Mouse (Mus musculus) lung, embryonic 15.5 days (tissue): Measurements from ENCODE around the gene Slc5a5. TPM values are rescaled to one million over a fixed set of nuclear protein-coding genes. Genes with fewer than 3 reads are reported as not detected.
A peak's percentile ranks its signal among the peaks of the same experiment; 100 is the strongest.

Experiments used
- ATAC-seq: fragments of 200-750 bp; cut with Nextera tagmentation; 2 replicates; pipeline ENCODE4 v1.8.0; 2017; ENCODE audit warnings: moderate number of reproducible peaks, borderline replicate concordance; ENCODE audit not compliant: low FRiP score, low TSS enrichment; ENCODE audit errors: extremely low read depth
- H3K27ac ChIP-seq: fragments of 300-500 bp; sonication (generic); 2 replicates; pipeline ENCODE4 v1.5.1; 2015; ENCODE audit warnings: moderate library complexity, mild to moderate bottlenecking, inconsistent platforms
- H3K27me3 ChIP-seq: fragments of 300-500 bp; sonication (generic); 2 replicates; pipeline ENCODE4 v1.6.1; 2015; ENCODE audit warnings: inconsistent platforms
- H3K36me3 ChIP-seq: fragments of 300-500 bp; sonication (generic); 2 replicates; pipeline ENCODE4 v1.6.1; 2015; ENCODE audit warnings: inconsistent platforms
- H3K4me1 ChIP-seq: fragments of 300-500 bp; sonication (generic); 2 replicates; pipeline ENCODE4 v1.6.1; 2015; ENCODE audit warnings: inconsistent platforms
- H3K4me2 ChIP-seq: fragments of 300-500 bp; sonication (generic); 2 replicates; pipeline ENCODE4 v1.6.1; 2015; ENCODE audit warnings: inconsistent platforms, mild to moderate bottlenecking, moderate library complexity
- H3K4me3 ChIP-seq: fragments of 300-500 bp; sonication (generic); 2 replicates; pipeline ENCODE4 v1.5.1; 2015; ENCODE audit warnings: mild to moderate bottlenecking, inconsistent platforms
- H3K9ac ChIP-seq: fragments of 300-500 bp; sonication (generic); 2 replicates; pipeline ENCODE4 v1.6.1; 2015; ENCODE audit warnings: inconsistent platforms
- H3K9me3 ChIP-seq: fragments of 300-500 bp; sonication (generic); 2 replicates; pipeline ENCODE4 v1.6.1; 2016; ENCODE audit warnings: inconsistent platforms
- WGBS: fragments of 180-500 bp; shearing (Covaris S2); methylation state at CpG from one replicate; pipeline ENCODE4 v1.1.7; 2015; 5-methylcytosine and 5-hydroxymethylcytosine counted together
- microRNA counts: library from miRNA; unstranded; fragments of <30 nt; microRNA quantifications from one replicate; lab custom pipeline; 2016
- microRNA-seq: library from miRNA; unstranded; fragments of <30 nt; microRNA quantifications from one replicate; pipeline ENCODE4, GENCODE M21; 2016
- polyA plus RNA-seq: library from polyadenylated mRNA; unstranded; fragments of >200 nt; fragmentation: Nextera tagmentation; extraction: Ambion mirVana; gene quantifications from 2 replicates; pipeline ENCODE4 v1.2.1, GENCODE M21; 2015

The Slc5a5 gene
- polyA plus RNA-seq, 1 experiment from 2014 or later: 0.25 TPM

DNA sequence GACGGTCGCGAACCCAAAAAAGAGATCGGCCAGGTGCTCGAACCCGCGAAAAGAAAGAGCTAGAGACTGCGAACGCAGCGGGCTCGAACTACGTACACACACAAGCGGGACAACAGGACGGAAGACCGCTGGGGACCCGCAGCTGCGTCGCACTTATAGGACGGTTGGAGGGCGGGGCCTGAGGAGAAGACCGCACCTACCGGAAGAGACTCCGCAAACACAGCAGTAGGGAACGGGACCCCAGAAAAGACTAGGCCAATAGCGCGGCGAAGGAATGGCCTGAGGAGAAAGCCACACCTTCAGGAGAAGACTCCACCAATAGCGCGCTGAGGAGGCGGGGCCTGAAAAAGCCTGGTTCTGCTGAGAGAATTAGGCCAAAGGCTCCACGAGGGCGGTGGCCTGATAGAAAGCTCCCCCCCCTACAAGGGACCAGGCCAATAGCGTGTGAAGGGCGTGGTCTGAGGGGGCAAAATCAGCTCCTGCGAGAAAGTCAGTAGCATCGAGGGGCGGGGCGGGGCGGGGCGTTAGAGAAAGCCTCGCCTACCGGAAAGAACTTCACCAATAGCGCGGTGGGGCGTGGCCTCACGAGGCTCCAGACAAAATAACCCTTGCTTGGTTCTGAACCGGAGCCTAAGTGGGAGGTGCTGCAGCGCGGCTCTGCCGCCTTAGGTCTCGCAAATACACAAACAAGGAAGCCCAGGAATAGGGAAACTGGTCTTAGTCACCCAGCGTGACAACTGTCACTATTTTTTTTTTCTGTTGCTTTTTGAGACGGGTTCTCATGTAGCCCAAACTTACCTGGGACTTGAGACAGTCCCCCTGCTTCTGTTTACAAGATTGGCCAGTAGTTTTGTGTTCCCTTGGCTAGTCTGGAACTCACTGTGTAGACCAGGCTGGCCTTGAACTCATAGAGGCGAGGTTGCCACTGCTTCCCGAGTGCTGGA lies 52.9 kb downstream of the Slc5a5 start, which contains the start of gene Arrdc2:
Gene Arrdc2 (minus strand): TSS at position 313 of the 944 bp plus-strand sequence.
- H3K36me3 ChIP-seq: no peaks in the 10 kb centered on the region
- 1% methylated on average over 55 of the region's 55 CpGs for WGBS
- H3K4me3 ChIP-seq: peak within 1 kb of the TSS; percentile 77
- H3K4me2 ChIP-seq: peak within 1 kb of the TSS; percentile 89
- ATAC-seq: peak; percentile 97
- H3K9ac ChIP-seq: peak within 1 kb of the TSS; percentile 77
- H3K27me3 ChIP-seq: no peaks in the 10 kb centered on the region
- peaks cover 16% of the 10 kb centered on the region for H3K4me1 ChIP-seq
- H3K27ac ChIP-seq: peak within 1 kb of the TSS; percentile 91
- no peaks in the 10 kb centered on the region for H3K9me3 ChIP-seq

GRCm38 (mm10) chr8:70838654-70839407 lies 53.7 kb downstream of the Slc5a5 start:
- peak overlapping the region; percentile 91 for H3K27ac ChIP-seq
- H3K9ac ChIP-seq: peak overlapping the region; percentile 77
- 2% methylated on average over 66 of the region's 66 CpGs for WGBS
- peak overlapping the region; percentile 77 for H3K4me3 ChIP-seq
- H3K4me1 ChIP-seq: peaks cover 18% of the 10 kb centered on the region
- ATAC-seq: peak; percentile 46
- no peaks in the 10 kb centered on the region for H3K9me3 ChIP-seq
- peak overlapping the region; percentile 89 for H3K4me2 ChIP-seq
- no peaks in the 10 kb centered on the region for H3K36me3 ChIP-seq
- H3K27me3 ChIP-seq: no peaks in the 10 kb centered on the region

DNA sequence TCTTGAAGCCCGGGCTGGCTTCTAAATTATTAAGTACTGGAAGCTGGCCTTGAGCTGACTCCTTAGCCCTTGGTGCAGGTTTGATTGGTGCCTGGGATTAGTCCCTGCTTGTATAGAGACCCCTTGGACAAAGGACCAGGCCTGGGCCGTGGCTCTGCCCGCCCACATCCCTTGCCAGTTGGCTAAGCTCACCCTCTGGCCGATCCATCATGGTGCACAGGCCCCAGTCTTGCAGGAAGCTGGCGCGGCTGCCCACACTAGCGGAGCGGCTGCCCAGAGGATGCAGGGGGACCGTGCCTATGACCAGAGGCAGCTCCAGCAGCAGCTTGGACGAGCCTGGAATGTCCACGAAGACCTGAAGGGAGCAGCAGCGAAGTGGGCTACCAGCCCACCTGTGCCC lies 55.9 kb downstream of the Slc5a5 start:
- Histone ChIP-seq H3K36me3 (no peaks in the 10 kb centered on the region), H3K27me3 (no peaks in the 10 kb centered on the region), H3K4me1 (peaks cover 33% of the 10 kb centered on the region), H3K4me3 (no peak overlapping the region), H3K9me3 (no peaks in the 10 kb centered on the region), H3K27ac (no peak overlapping the region), H3K9ac (no peak overlapping the region), H3K4me2 (no peak overlapping the region)
- 83% methylated on average over 12 of the region's 12 CpGs for WGBS
- no peak for ATAC-seq

- ATAC-seq: no peak
- Histone ChIP-seq H3K4me1 (peaks cover 26% of the 10 kb centered on the region), H3K36me3 (no peaks in the 10 kb centered on the region), H3K27me3 (no peaks in the 10 kb centered on the region), H3K4me3 (no peak overlapping the region), H3K9me3 (no peaks in the 10 kb centered on the region), H3K4me2 (no peak overlapping the region), H3K27ac (no peak overlapping the region), H3K9ac (no peak overlapping the region)
- 94% methylated on average over 3 of the region's 3 CpGs for WGBS
Measured at GRCm38 (mm10) chr8:70834071-70834470, 58.5 kb downstream of the Slc5a5 start.

- peaks cover 22% of the 10 kb centered on the region for H3K4me1 ChIP-seq
- ATAC-seq: no peak
- peak overlapping the region; percentile 53 for H3K27ac ChIP-seq
- no peaks in the 10 kb centered on the region for H3K27me3 ChIP-seq
- no peak overlapping the region for H3K4me2 ChIP-seq
- no peaks in the 10 kb centered on the region for H3K9me3 ChIP-seq
- H3K9ac ChIP-seq: no peak overlapping the region
- no peak overlapping the region for H3K4me3 ChIP-seq
- no peaks in the 10 kb centered on the region for H3K36me3 ChIP-seq
- 39% methylated on average over 15 of the region's 15 CpGs for WGBS
Measured at GRCm38 (mm10) chr8:70833520-70833919, 59.0 kb downstream of the Slc5a5 start.

DNA sequence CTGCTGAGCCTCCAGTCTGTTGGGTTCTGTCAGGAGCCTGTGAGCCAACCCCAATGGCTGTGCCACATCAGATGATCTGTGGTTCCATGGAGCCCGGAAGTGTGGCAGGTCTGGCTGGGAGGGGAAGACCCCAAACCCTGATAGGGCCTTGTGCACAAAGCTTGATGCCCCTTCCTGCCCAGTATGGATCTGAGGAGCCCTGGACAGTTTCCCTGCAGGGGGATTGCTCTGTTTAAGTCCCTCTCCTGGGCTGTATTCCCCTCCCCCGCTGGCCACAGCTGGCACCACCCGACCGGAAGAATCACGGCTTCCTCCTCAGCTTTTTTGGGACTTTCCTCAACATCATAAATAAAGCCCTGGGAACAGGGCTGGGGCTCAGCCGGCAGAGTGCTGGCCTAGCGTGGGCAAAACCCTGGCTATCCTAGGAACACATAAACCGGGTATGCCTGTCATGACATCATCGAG lies 59.5 kb downstream of the Slc5a5 start:
- 39% methylated on average over 9 of the region's 9 CpGs for WGBS
- Histone ChIP-seq H3K4me3 (no peak overlapping the region), H3K36me3 (no peaks in the 10 kb centered on the region), H3K27me3 (no peaks in the 10 kb centered on the region), H3K9ac (no peak overlapping the region), H3K27ac (peak overlapping the region; percentile 53), H3K4me1 (peaks cover 17% of the 10 kb centered on the region; the same call in 1 of the 2 replicates), H3K9me3 (no peaks in the 10 kb centered on the region), H3K4me2 (no peak overlapping the region)
- ATAC-seq: no peak

MicroRNAs encoded within 50 kb of the gene (microRNA counts, 519-probe panel; counts per million panel counts)
- 19.7 counts per million for microRNA mmu-miR-1969 (lab: Ali Mortazavi, UCI)

Small RNA genes within 50 kb of the gene (microRNA-seq; reads per million reads assigned to microRNA genes)
- gene Mir1969: 2.6 reads per million, percentile 9 among the genes with 10 or more reads in this experiment
- not detected for gene Mir7067

Other genes starting within 250 kb of the Slc5a5 start
- 38.5 and 47.7 TPM in 2 replicates for gene Pgpep1, start 232.4 kb downstream of the Slc5a5 start, polyA plus RNA-seq
- gene Lsm4, start 219.5 kb downstream of the Slc5a5 start, polyA plus RNA-seq: 268 and 320 TPM in 2 replicates
- 49.7 TPM in 2 replicates for gene Jund, start 193.8 kb downstream of the Slc5a5 start, polyA plus RNA-seq
- gene Iqcn, start 189.3 kb downstream of the Slc5a5 start, polyA plus RNA-seq: 0.02 TPM in 1 of 2 replicates, not detected in the other
- gene Gm3336, start 174.2 kb downstream of the Slc5a5 start, polyA plus RNA-seq: not detected in 2 replicates
- 0.08 and 0.16 TPM in 2 replicates for gene Pde4c, start 169.0 kb downstream of the Slc5a5 start, polyA plus RNA-seq
- 12.8 and 12.9 TPM in 2 replicates for gene Rab3a, start 138.1 kb downstream of the Slc5a5 start, polyA plus RNA-seq
- 35.4 and 36.2 TPM in 2 replicates for gene Mpv17l2, start 131.8 kb downstream of the Slc5a5 start, polyA plus RNA-seq
- gene Pik3r2, start 116.0 kb downstream of the Slc5a5 start, polyA plus RNA-seq: 56.1 and 56.8 TPM in 2 replicates
- 13.6 and 15.8 TPM in 2 replicates for gene Mast3, start 87.7 kb downstream of the Slc5a5 start, polyA plus RNA-seq
- gene Il12rb1, start 84.3 kb downstream of the Slc5a5 start, polyA plus RNA-seq: 0.16 and 0.27 TPM in 2 replicates
- gene Arrdc2, start 53.0 kb downstream of the Slc5a5 start, polyA plus RNA-seq: 4.5 and 5.5 TPM in 2 replicates
- gene Kcnn1, start 29.5 kb downstream of the Slc5a5 start, polyA plus RNA-seq: 1.2 TPM in 2 replicates
- gene Ccdc124, start 18.8 kb downstream of the Slc5a5 start, polyA plus RNA-seq: 112 and 118 TPM in 2 replicates
- gene Rpl18a, start 4.7 kb upstream of the Slc5a5 start, polyA plus RNA-seq: 4,502 and 4,535 TPM in 2 replicates
- 49.8 and 50.9 TPM in 2 replicates for gene Map1s, start 13.2 kb upstream of the Slc5a5 start, polyA plus RNA-seq